Mouse (Mus musculus): Measurements from ENCODE around the gene 4930455H04Rik.

GRCm38 (mm10) chr3:117007340-117007739, 39.3 kb downstream of the 4930455H04Rik start:
- TF ChIP-seq POLR2A (IDR thresholded peaks at IDR 0.05; ENCODE audit: insufficient read depth, low read length) (no peak), CTCF (IDR thresholded peaks at IDR 0.05; ENCODE audit: low read depth, low read length) (no peak)
